Mouse (Mus musculus): Measurements from ENCODE around the gene Dtl.

- TF ChIP-seq CTCF (IDR thresholded peaks at IDR 0.05; ENCODE audit: low read depth, low read length) (no peak), POLR2A (IDR thresholded peaks at IDR 0.05; ENCODE audit: insufficient read depth, low read length) (no peak)
These were observed 49.1 kb upstream of the Dtl start for GRCm38 (mm10) chr1:191624492-191624891.
